Mouse (Mus musculus) mature B cell (primary cell): ENCODE results near the gene Drp2.

ENCODE experiments used
- in situ Hi-C: fragments of 300-500 bp; cut with MboI; formaldehyde crosslinking; loops from 2 replicates; pipeline ENCODE4 v1.14.3; 2019

Drp2 gene

GRCm38 (mm10) chrX:134403863-134404583 lies at the start of gene Drp2:
Drp2 (plus strand) TSS chrX:134404551.
- in situ Hi-C loops: no loop called here

- in situ Hi-C loops: no loop called here
Measured at GRCm38 (mm10) chrX:134359336-134359735, 45.0 kb upstream of the Drp2 start.

GRCm38 (mm10) chrX:134362156-134362555 lies 42.2 kb upstream of the Drp2 start:
- in situ Hi-C loops: no loop called here

DNA sequence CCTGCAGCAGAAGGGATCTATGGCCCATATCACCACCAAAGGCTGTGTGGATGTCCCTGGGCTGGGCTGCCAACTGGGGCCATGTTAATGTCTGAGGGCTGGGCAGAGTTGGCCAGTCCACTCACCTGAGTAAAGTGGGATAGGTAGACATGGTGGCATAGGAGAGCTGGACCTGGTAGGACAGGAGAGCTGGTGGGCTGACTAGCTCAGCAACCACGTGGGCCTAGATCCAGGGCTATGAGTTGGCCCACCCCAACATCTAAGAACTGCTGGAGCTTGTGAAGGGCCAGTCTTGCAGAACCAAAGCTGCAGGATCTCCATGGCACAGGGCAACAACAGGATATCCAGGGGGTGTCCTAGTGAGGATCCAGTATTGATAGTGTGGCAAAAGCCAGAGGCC lies 38.9 kb upstream of the Drp2 start:
- in situ Hi-C loops: no loop called here

DNA sequence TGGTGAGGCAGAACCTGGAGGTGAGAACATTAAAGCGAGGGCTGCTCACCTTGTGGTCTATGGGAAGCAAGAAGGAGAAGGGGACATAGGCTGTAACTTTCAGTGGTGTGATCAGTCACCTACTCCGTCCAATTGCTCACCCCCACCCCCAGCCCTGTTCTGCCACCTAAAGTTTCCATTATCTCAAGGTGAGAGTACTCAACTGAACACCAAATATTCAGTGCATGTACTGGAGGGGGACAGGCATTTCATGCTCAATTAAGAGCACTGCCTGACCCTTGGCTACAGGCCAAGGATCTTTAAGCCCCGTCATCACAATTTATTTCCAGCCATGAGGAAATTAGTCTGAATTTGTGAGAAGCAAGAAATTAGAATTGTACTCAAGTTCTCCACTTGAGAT lies 37.8 kb upstream of the Drp2 start:
- in situ Hi-C loops: no loop called here

- in situ Hi-C loops: no loop called here
Measured at GRCm38 (mm10) chrX:134371279-134371678, 33.1 kb upstream of the Drp2 start.

DNA sequence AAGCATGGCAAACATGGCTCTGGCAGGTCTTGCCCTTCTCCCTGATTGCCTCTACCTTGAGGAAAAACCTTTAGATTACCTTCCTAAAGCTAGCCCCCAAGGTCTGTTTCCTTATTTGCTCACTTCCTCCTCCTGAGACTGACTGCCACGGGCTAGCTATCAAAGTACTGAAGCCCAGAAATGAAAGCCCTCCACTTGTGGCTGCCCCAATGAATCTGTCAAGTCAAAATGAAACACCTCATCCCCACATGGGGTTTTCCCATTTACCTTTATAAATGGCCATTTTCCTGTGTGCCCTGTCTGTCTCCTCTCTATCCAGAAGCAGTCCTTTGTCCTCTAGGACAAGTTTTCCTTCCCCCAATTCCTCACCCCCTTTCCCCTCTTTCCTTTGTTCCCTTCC lies 30.2 kb upstream of the Drp2 start:
- in situ Hi-C loops: no loop called here

GRCm38 (mm10) chrX:134384896-134385295 lies 19.5 kb upstream of the Drp2 start:
- in situ Hi-C loops: no loop called here

- in situ Hi-C loops: no loop called here
Measured at GRCm38 (mm10) chrX:134398972-134399371, 5.4 kb upstream of the Drp2 start.

DNA sequence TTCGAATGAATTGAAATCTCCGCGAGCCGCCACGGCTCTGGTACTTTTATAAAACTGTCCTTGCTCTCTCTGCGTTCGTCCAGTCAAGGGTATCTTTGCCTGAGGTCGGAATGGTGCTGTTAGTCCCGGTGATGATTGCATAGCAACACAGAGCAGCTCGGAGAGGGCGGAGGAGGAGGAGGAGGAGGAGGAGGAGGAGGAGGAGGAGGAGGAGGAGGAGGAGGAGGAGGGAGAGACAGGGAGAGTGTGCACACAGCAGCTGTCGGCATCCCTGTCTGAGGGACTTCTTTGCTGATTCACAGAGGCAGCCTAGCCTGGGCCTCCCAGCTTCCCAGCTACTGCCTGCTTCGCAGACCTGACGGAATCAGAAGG lies 219 bp downstream of the Drp2 start:
- in situ Hi-C loops: no loop called here

DNA sequence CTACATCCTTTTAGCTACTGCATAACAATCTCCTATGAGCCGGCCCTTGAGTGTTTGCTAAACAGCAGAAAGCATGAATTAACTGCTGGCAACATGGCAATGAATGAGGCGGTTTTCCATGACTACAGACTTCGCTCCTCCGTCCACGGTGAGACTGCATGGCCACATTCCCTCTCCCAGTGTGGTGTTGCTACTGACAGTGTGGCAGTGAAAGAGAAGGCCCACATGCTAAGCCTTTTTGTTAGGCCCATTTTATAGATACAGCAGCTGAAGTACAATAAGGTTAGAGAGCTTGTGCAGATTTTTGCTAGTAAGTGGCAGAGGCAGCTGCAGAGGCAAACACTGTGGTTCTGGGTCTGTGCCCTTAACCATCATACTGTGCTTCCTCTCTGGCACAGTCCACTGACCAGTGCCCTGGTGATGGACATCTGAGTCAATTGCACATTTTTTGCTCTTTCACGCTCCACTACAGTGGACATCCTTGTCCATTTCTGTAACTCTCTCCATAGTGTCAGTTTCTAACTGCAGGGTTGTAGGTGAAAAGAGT lies 5.1 kb downstream of the Drp2 start:
- in situ Hi-C loops: no loop called here

DNA sequence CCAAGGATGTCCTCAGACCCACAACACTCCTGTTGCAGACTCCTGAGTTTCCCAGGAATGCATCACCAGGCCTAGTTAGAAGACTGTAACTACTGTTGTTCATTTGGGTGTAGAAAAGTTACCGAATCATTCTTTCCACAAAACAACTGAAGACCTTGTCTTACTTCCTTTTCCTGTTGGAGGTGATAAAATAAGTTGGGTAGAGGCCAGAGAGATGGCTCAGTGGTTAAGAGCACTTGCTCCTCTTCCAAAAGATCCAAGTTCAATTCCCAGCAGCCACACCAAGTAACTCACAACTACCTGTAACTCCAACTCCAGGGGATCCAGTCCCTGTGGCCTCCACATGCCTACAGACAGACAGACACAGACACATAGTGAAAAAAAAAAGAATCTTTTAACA lies 7.7 kb downstream of the Drp2 start:
- in situ Hi-C loops: no loop called here

GRCm38 (mm10) chrX:134420097-134420496 lies 15.7 kb downstream of the Drp2 start:
- in situ Hi-C loops: no loop called here

GRCm38 (mm10) chrX:134424263-134424662 lies 19.9 kb downstream of the Drp2 start:
- in situ Hi-C loops: no loop called here

DNA sequence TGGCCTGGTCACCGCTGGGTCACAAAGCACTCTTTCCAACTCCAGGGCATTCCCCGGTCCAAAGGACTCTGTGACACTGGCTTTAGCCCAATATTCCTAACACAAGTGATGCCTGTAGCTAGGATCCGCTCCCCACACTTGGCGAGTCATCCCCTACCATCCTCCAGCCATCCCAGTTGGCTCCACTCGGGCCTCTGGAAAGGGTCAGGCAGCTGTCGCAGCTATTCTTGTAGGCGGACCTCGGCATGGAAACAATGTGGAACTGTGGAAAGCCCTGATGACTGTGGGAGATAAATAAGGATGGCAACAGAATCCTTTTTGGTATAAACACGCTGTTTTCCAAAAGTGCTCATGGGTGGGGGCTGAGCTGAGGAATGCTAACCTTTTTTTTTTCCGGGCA lies 21.4 kb downstream of the Drp2 start:
- in situ Hi-C loops: no loop called here

- in situ Hi-C loops: no loop called here
Measured at GRCm38 (mm10) chrX:134426819-134427218, 22.5 kb downstream of the Drp2 start.

- in situ Hi-C loops: no loop called here
Measured at GRCm38 (mm10) chrX:134427307-134427706, 23.0 kb downstream of the Drp2 start.

GRCm38 (mm10) chrX:134474988-134475710 lies 70.8 kb downstream of the Drp2 start:
- in situ Hi-C loops: no loop called here

GRCm38 (mm10) chrX:134476290-134476689 lies 71.9 kb downstream of the Drp2 start, which contains the start of gene Taf7l:
Taf7l (minus strand) TSS chrX:134476490.
- in situ Hi-C loops: no loop called here

DNA sequence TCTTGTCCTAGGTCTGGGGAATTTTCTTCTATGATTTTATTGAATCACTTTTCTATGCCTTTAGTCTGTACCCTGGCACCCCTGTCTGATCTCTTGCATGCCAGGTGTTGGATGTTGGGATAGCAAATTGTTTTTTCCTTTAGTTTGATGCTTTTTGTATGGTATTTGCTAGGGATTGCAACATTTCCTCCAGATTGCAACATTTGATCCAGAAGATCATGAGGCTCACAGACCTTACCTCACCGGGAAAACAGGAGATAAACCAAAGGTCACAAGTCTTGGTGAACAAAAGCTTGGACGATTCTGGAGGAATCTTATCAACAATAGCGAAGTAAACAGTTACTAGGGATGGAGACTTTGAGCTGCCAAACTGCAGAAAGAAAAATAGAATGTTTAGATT lies 77.4 kb downstream of the Drp2 start:
- in situ Hi-C loops: no loop called here

DNA sequence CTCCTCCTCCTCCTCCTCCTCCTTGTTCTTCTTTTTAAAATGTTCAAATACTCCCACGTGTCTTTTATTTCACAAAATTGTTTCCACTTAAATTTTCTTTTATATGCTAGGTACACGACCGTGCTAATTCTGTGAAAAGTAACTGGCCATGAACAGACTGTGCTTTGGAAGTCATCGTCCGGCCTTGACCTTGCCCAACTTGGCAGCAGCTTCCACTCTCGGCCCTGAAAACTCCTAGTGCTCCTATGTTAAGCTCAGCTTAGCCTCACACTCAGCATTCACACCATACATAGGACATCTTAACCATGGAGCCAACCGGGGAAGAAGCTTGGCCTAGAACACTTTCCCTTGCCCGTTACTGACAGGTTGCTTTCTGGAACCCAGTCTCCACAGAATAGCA lies 96.3 kb downstream of the Drp2 start:
- in situ Hi-C loops: no loop called here
